ENCODE assay signal across 10 mouse cellular contexts in genomic region chr12:35008340-35009137, GRCm38 (mm10). TPM values are rescaled to one million over a fixed set of nuclear protein-coding genes. Genes with fewer than 3 reads are reported as not detected.
A peak's percentile ranks its signal among the peaks of the same experiment; 100 is the strongest.
DNase-seq lines count a peak whose midpoint lies in the region; ATAC-seq lines count a peak whose summit lies in the region.
"Had no signal": no experiment of that assay in that cellular context is flagged by ENCODE, and none has a peak within 500 bp of the region (broad histone marks: within the 10 kb centered on the region; RNA-seq: fewer than 3 reads in every experiment).

No protein-coding gene starts in this region.

- H3K9me3 ChIP-seq in neural tube, embryonic 11.5 days (ENCODE audit: control insufficient read depth, low read length): no peaks in the 10 kb centered on the region
- no peaks in the 10 kb centered on the region for H3K9me3 ChIP-seq in hindbrain, embryonic 13.5 days
- no peaks in the 10 kb centered on the region for H3K9me3 ChIP-seq in midbrain, embryonic 10.5 days (replicated peaks)
- H3K9me3 ChIP-seq: heart, embryonic 13.5 days had no signal

- peak; percentile 33 for DNase-seq in neural tube, embryonic 11.5 days (ENCODE audit: low spot score)
- DNase-seq in neural tube, embryonic 10.5 days (ENCODE audit: extremely low spot score, low spot score): no peak
- peak; percentile 43 for DNase-seq in midbrain, embryonic 10.5 days (ENCODE audit: low spot score)
- DNase-seq in gastrocnemius, postnatal 14 days: no peak
- no peak for DNase-seq in gastrocnemius, adult 18-20 months (ENCODE audit: low spot score)
- DNase-seq in thymus, postnatal 10 days (ENCODE audit: low spot score in 2 of 2): no peak
- no peak for DNase-seq in spleen, postnatal 36 days (ENCODE audit: low spot score in 2 of 2)

- H3K9ac ChIP-seq in neural tube, embryonic 11.5 days (ENCODE audit: low read length): no peak overlapping the region
- no peak overlapping the region for H3K9ac ChIP-seq in hindbrain, embryonic 13.5 days
- H3K9ac ChIP-seq: heart, embryonic 13.5 days had no signal

- no peaks in the 10 kb centered on the region for H3K4me1 ChIP-seq in neural tube, embryonic 11.5 days (ENCODE audit: control insufficient read depth, insufficient read depth, low read length)
- peaks cover 14% of the 10 kb centered on the region for H3K4me1 ChIP-seq in hindbrain, embryonic 13.5 days (replicated peaks)
- H3K4me1 ChIP-seq in midbrain, embryonic 10.5 days: peaks cover 19% of the 10 kb centered on the region
- H3K4me1 ChIP-seq: heart, embryonic 13.5 days had no signal

- intact Hi-C loops in gastrocnemius, postnatal 14 days (cut with DNase I; ENCODE audit: low total_unique reads): no loop called here

- WGBS in neural tube, embryonic 11.5 days: 59% methylated on average over 11 of the region's 11 CpGs
- 32% methylated on average over 11 of the region's 11 CpGs for WGBS in hindbrain, embryonic 13.5 days
- WGBS in midbrain, embryonic 10.5 days: 49% methylated on average over 11 of the region's 11 CpGs

- H3K27ac ChIP-seq in neural tube, embryonic 11.5 days (ENCODE audit: low read depth, low read length): no peak overlapping the region
- peak overlapping the region; percentile 60 for H3K27ac ChIP-seq in hindbrain, embryonic 13.5 days
- peak overlapping the region; percentile 52 for H3K27ac ChIP-seq in midbrain, embryonic 10.5 days (replicated peaks)
- H3K27ac ChIP-seq: heart, embryonic 13.5 days had no signal

- peak; percentile 87 for ATAC-seq in neural tube, embryonic 11.5 days (ENCODE audit: insufficient read depth, low FRiP score, low TSS enrichment)
- peak; percentile 88 for ATAC-seq in hindbrain, embryonic 13.5 days (ENCODE audit: low FRiP score)

- no peak overlapping the region for H3K4me2 ChIP-seq in neural tube, embryonic 11.5 days (ENCODE audit: low read depth)
- 0 out of 2 replicates have a peak overlapping the region, but pooled peaks have one; percentile 15 for H3K4me2 ChIP-seq in hindbrain, embryonic 13.5 days
- H3K4me2 ChIP-seq: heart, embryonic 13.5 days had no signal

- no peaks in the 10 kb centered on the region for H3K36me3 ChIP-seq in neural tube, embryonic 11.5 days (ENCODE audit: control insufficient read depth, insufficient read depth, low read length)
- no peaks in the 10 kb centered on the region for H3K36me3 ChIP-seq in hindbrain, embryonic 13.5 days
- no peaks in the 10 kb centered on the region for H3K36me3 ChIP-seq in midbrain, embryonic 10.5 days
- H3K36me3 ChIP-seq: heart, embryonic 13.5 days had no signal

- H3K27me3 ChIP-seq in neural tube, embryonic 11.5 days (ENCODE audit: control insufficient read depth, insufficient read depth, low read length): no peaks in the 10 kb centered on the region
- H3K27me3 ChIP-seq in hindbrain, embryonic 13.5 days: 0 out of 2 replicates have a peak, but pooled peaks cover 3% of the 10 kb centered on the region
- peaks cover 6% of the 10 kb centered on the region for H3K27me3 ChIP-seq in midbrain, embryonic 10.5 days (ENCODE audit: low read depth, poor library complexity, severe bottlenecking)
- H3K27me3 ChIP-seq: heart, embryonic 13.5 days had no signal

- no peak overlapping the region for H3K4me3 ChIP-seq in neural tube, embryonic 11.5 days (ENCODE audit: low read depth, low read length)
- no peak overlapping the region for H3K4me3 ChIP-seq in hindbrain, embryonic 13.5 days
- H3K4me3 ChIP-seq in midbrain, embryonic 10.5 days: no peak overlapping the region
- H3K4me3 ChIP-seq: heart, embryonic 13.5 days had no signal

RNA-seq across cellular contexts. Expression of gene Prps1l1, which starts 24.0 kb away (rescaled TPM):
- not detected in 2 replicates for polyA plus RNA-seq in neural tube, embryonic 11.5 days (2014; fragmentation: Nextera tagmentation; extraction: Ambion mirVana)
- polyA plus RNA-seq in hindbrain, embryonic 13.5 days (2015; fragmentation: Nextera tagmentation; extraction: Ambion mirVana): not detected in 2 replicates
- not detected in 2 replicates for polyA plus RNA-seq in midbrain, embryonic 10.5 days (2016; fragmentation: Nextera tagmentation; extraction: Ambion mirVana)
- total RNA-seq in gastrocnemius, postnatal 14 days (2021): not detected
- total RNA-seq in gastrocnemius, adult 18-20 months (2021): not detected
- polyA plus RNA-seq: heart, embryonic 13.5 days; limb, embryonic 14.5 days had no signal

RNA-seq across cellular contexts. Expression of gene Snx13, which starts 38.4 kb away (rescaled TPM):
- 23.7 and 23.8 TPM in 2 replicates for polyA plus RNA-seq in neural tube, embryonic 11.5 days (2014; fragmentation: Nextera tagmentation; extraction: Ambion mirVana)
- polyA plus RNA-seq in hindbrain, embryonic 13.5 days (2015; fragmentation: Nextera tagmentation; extraction: Ambion mirVana): 28.0 and 28.2 TPM in 2 replicates
- 15.3 and 15.6 TPM in 2 replicates for polyA plus RNA-seq in midbrain, embryonic 10.5 days (2016; fragmentation: Nextera tagmentation; extraction: Ambion mirVana)
- total RNA-seq in gastrocnemius, postnatal 14 days (2021): 10 to 100 TPM; 31.4 to 36.2 TPM
- 10 to 100 TPM; 54.3 to 56.0 TPM for total RNA-seq in gastrocnemius, adult 18-20 months (2021)

Comparison
In these comparisons a context has a peak if more than half of its experiments do, and no peak if none do; other contexts are left out.
1. DNase-seq: peak in neural tube, embryonic 11.5 days (single experiment) and midbrain, embryonic 10.5 days (single experiment); none in neural tube, embryonic 10.5 days (single experiment), gastrocnemius, postnatal 14 days (single experiment), gastrocnemius, adult 18-20 months (single experiment), thymus, postnatal 10 days (0 of 2) and spleen, postnatal 36 days (0 of 2).